Comparison of ENCODE assay signal across 14 mouse cellular contexts in genomic region chr2:44017405-44018026, GRCm38 (mm10).
DNase-seq lines count a peak whose midpoint lies in the region; ATAC-seq and TF ChIP-seq lines count a peak whose summit lies in the region.
"Had no signal": no experiment of that assay in that cellular context is flagged by ENCODE, and none has a peak within 500 bp of the region (broad histone marks: within the 10 kb centered on the region; RNA-seq: fewer than 3 reads in every experiment).

No protein-coding gene starts in this region.

- no peaks in the 10 kb centered on the region for H3K4me1 ChIP-seq in hindbrain, embryonic 11.5 days (replicated peaks; ENCODE audit: control insufficient read depth, insufficient read depth, low read length)
- H3K4me1 ChIP-seq in hindbrain, embryonic 10.5 days (replicated peaks), result no peaks in the 10 kb centered on the region
- no peaks in the 10 kb centered on the region for H3K4me1 ChIP-seq in hindbrain, embryonic 16.5 days (ENCODE audit: control insufficient read depth, insufficient read depth, low read depth, low read length)
- H3K4me1 ChIP-seq: limb, embryonic 10.5 days had no signal

- DNase-seq in hindbrain, embryonic 11.5 days (ENCODE audit: low spot score), result peak; percentile 19
- no peak for DNase-seq in hindbrain, embryonic 10.5 days (ENCODE audit: low spot score)
- DNase-seq in cerebellum, postnatal 14 days, result peak; percentile 47 to 69
- peak; percentile 57 for DNase-seq in retina, embryonic 14.5 days (ENCODE audit: low spot score)
- DNase-seq in left cerebral cortex, adult 2 months (ENCODE audit: extremely low spot score in 1 of 2, low spot score in 2 of 2), result no peak
- DNase-seq in gastrocnemius, postnatal 25 days, result no peak
- DNase-seq: embryo, embryonic 11 days; kidney, adult 18-20 months; lung, embryonic 14.5 days; right cerebral cortex, adult 18-20 months had no signal

- no peaks in the 10 kb centered on the region for H3K36me3 ChIP-seq in hindbrain, embryonic 11.5 days (ENCODE audit: control insufficient read depth, insufficient read depth, low read length)
- no peaks in the 10 kb centered on the region for H3K36me3 ChIP-seq in hindbrain, embryonic 10.5 days
- no peaks in the 10 kb centered on the region for H3K36me3 ChIP-seq in hindbrain, embryonic 16.5 days (ENCODE audit: control insufficient read depth, insufficient read depth, low read length)
- H3K36me3 ChIP-seq: G1E; limb, embryonic 10.5 days had no signal

- no peaks in the 10 kb centered on the region for H3K9me3 ChIP-seq in hindbrain, embryonic 11.5 days (ENCODE audit: control insufficient read depth, low read length)
- H3K9me3 ChIP-seq in hindbrain, embryonic 10.5 days, result no peaks in the 10 kb centered on the region
- no peaks in the 10 kb centered on the region for H3K9me3 ChIP-seq in hindbrain, embryonic 16.5 days (ENCODE audit: control insufficient read depth, low read length)
- H3K9me3 ChIP-seq: G1E; limb, embryonic 10.5 days had no signal

- no peak overlapping the region for H3K9ac ChIP-seq in hindbrain, embryonic 11.5 days (ENCODE audit: low read depth, low read length)
- H3K9ac ChIP-seq in hindbrain, embryonic 16.5 days (ENCODE audit: low read depth, low read length), result no peak overlapping the region
- H3K9ac ChIP-seq: lung, embryonic 14.5 days had no signal

- WGBS in hindbrain, embryonic 11.5 days, result 69% methylated on average over 14 of the region's 14 CpGs
- WGBS in hindbrain, embryonic 10.5 days, result 82% methylated on average over 14 of the region's 14 CpGs
- 44% methylated on average over 14 of the region's 14 CpGs for WGBS in hindbrain, embryonic 16.5 days

- TF ChIP-seq CTCF in left cerebral cortex, adult 2 months (IDR thresholded peaks at IDR 0.05), result no peak

- H3K4me2 ChIP-seq in hindbrain, embryonic 11.5 days (replicated peaks; ENCODE audit: low read depth, low read length), result no peak overlapping the region
- no peak overlapping the region for H3K4me2 ChIP-seq in hindbrain, embryonic 16.5 days (ENCODE audit: low read length)
- H3K4me2 ChIP-seq: lung, embryonic 14.5 days had no signal

- intact Hi-C loops in left cerebral cortex, adult 2 months (cut with DNase I), result no loop called here

- H3K27me3 ChIP-seq in hindbrain, embryonic 11.5 days (ENCODE audit: control insufficient read depth, insufficient read depth, low read length), result no peaks in the 10 kb centered on the region
- H3K27me3 ChIP-seq in hindbrain, embryonic 10.5 days (ENCODE audit: insufficient read depth, poor library complexity, severe bottlenecking), result no peaks in the 10 kb centered on the region
- no peaks in the 10 kb centered on the region for H3K27me3 ChIP-seq in hindbrain, embryonic 16.5 days (replicated peaks; ENCODE audit: control insufficient read depth, insufficient read depth, low read length)

- H3K4me3 ChIP-seq in hindbrain, embryonic 11.5 days (ENCODE audit: low read depth, low read length), result no peak overlapping the region
- no peak overlapping the region for H3K4me3 ChIP-seq in hindbrain, embryonic 10.5 days
- no peak overlapping the region for H3K4me3 ChIP-seq in hindbrain, embryonic 16.5 days (ENCODE audit: low read length)
- no peak overlapping the region for H3K4me3 ChIP-seq in left cerebral cortex, adult 2 months
- H3K4me3 ChIP-seq: limb, embryonic 10.5 days had no signal

- H3K27ac ChIP-seq in hindbrain, embryonic 11.5 days (ENCODE audit: low read depth, low read length), result no peak overlapping the region
- no peak overlapping the region for H3K27ac ChIP-seq in hindbrain, embryonic 10.5 days
- no peak overlapping the region for H3K27ac ChIP-seq in hindbrain, embryonic 16.5 days (ENCODE audit: low read depth, low read length)
- no peak overlapping the region for H3K27ac ChIP-seq in left cerebral cortex, adult 2 months
- H3K27ac ChIP-seq: limb, embryonic 10.5 days had no signal

- peak; percentile 90 for ATAC-seq in hindbrain, embryonic 11.5 days (ENCODE audit: low FRiP score)
- peak; percentile 88 for ATAC-seq in hindbrain, embryonic 16.5 days
- ATAC-seq in erythroid progenitor cell, adult 5-6 weeks (replicated peaks; ENCODE audit: low FRiP score, poor library complexity, severe bottlenecking), result no peak

Comparison
In these comparisons a context has a peak if more than half of its experiments do, and no peak if none do; other contexts are left out.
1. DNase-seq: peak in hindbrain, embryonic 11.5 days (single experiment), cerebellum, postnatal 14 days (2 of 2) and retina, embryonic 14.5 days (single experiment); none in hindbrain, embryonic 10.5 days (single experiment), left cerebral cortex, adult 2 months (0 of 2) and gastrocnemius, postnatal 25 days (single experiment).